Mouse (Mus musculus) limb, embryonic 12.5 days (tissue): ENCODE results near the gene Agl. TPM values are rescaled to one million over a fixed set of nuclear protein-coding genes. Genes with fewer than 3 reads are reported as not detected.
"Not testable (repeated sequence)": the region's sequence is repeated elsewhere in the genome, so short reads cannot be mapped to it uniquely, and the experiment has no call there.

Source experiments
- ATAC-seq: fragments of 200-750 bp; cut with Nextera tagmentation; 2 replicates; pipeline ENCODE4 v1.8.0; 2017; ENCODE audit warnings: low read depth, moderate TSS enrichment; ENCODE audit not compliant: insufficient number of reproducible peaks, insufficient read depth, low FRiP score, low TSS enrichment
- H3K27ac ChIP-seq: fragments of 300-500 bp; sonication (generic); 2 replicates; pipeline ENCODE4 v1.5.1; 2016; ENCODE audit warnings: mild to moderate bottlenecking, moderate library complexity
- H3K27me3 ChIP-seq: fragments of 300-500 bp; sonication (generic); 2 replicates; pipeline ENCODE4 v1.6.1; 2016; ENCODE audit warnings: mild to moderate bottlenecking, moderate library complexity
- H3K36me3 ChIP-seq: fragments of 300-500 bp; sonication (generic); 2 replicates; pipeline ENCODE4 v1.6.1; 2016; ENCODE audit warnings: mild to moderate bottlenecking, moderate library complexity
- H3K4me1 ChIP-seq: fragments of 300-500 bp; sonication (generic); replicated peaks from 2 replicates; pipeline ENCODE4 v1.6.1; 2016
- H3K4me2 ChIP-seq: fragments of 300-500 bp; sonication (generic); 2 replicates; pipeline ENCODE4 v1.6.1; 2016; ENCODE audit warnings: mild to moderate bottlenecking, moderate library complexity
- H3K4me3 ChIP-seq: fragments of 300-500 bp; sonication (generic); replicated peaks from 2 replicates; pipeline ENCODE4 v1.5.1; 2016; ENCODE audit warnings: mild to moderate bottlenecking
- H3K9ac ChIP-seq: fragments of 300-500 bp; sonication (generic); replicated peaks from 2 replicates; pipeline ENCODE4 v1.6.1; 2016; ENCODE audit warnings: mild to moderate bottlenecking, moderate library complexity
- H3K9me3 ChIP-seq: fragments of 300-500 bp; sonication (generic); 2 replicates; pipeline ENCODE4 v1.6.1; 2016; ENCODE audit warnings: mild to moderate bottlenecking, moderate library complexity
- WGBS: fragments of 180-500 bp; shearing (Covaris S2); methylation state at CpG from one replicate; pipeline ENCODE4 v1.1.7; 2016; 5-methylcytosine and 5-hydroxymethylcytosine counted together
- polyA plus RNA-seq: library from polyadenylated mRNA; unstranded; fragments of >200 nt; fragmentation: Nextera tagmentation; extraction: Ambion mirVana; gene quantifications from 2 replicates; pipeline ENCODE4 v1.2.1, GENCODE M21; 2016

Gene Agl
- polyA plus RNA-seq, 1 experiment from 2014 or later = 16.4 TPM

- H3K9me3 ChIP-seq = not testable (repeated sequence)
Measured at GRCm38 (mm10) chr3:116747648-116748047, 60.3 kb downstream of the Agl start.

GRCm38 (mm10) chr3:116740963-116741362, 67.0 kb downstream of the Agl start:
- WGBS = 75% methylated on average over 9 of the region's 9 CpGs
- Histone ChIP-seq H3K4me1 (no peaks in the 10 kb centered on the region), H3K36me3 (peaks cover 11% of the 10 kb centered on the region), H3K27ac (no peak overlapping the region), H3K27me3 (no peaks in the 10 kb centered on the region), H3K4me3 (no peak overlapping the region), H3K9me3 (no peaks in the 10 kb centered on the region), H3K9ac (no peak overlapping the region), H3K4me2 (no peak overlapping the region)
- ATAC-seq = no peak

More at GRCm38 (mm10) chr3:116747648-116748047, 60.3 kb downstream of the Agl start:
- not testable (repeated sequence) for H3K27me3 ChIP-seq, H3K4me1 ChIP-seq, ATAC-seq, H3K4me2 ChIP-seq, H3K9ac ChIP-seq, H3K27ac ChIP-seq, H3K4me3 ChIP-seq
- H3K36me3 ChIP-seq = peaks cover 29% of the 10 kb centered on the region
- WGBS = 87% methylated on average over 7 of the region's 7 CpGs

GRCm38 (mm10) chr3:116740106-116740505, 67.9 kb downstream of the Agl start:
- Histone ChIP-seq H3K9me3 (no peaks in the 10 kb centered on the region), H3K4me2 (no peak overlapping the region), H3K27ac (no peak overlapping the region), H3K4me1 (no peaks in the 10 kb centered on the region), H3K9ac (no peak overlapping the region), H3K4me3 (no peak overlapping the region), H3K36me3 (peaks cover 11% of the 10 kb centered on the region), H3K27me3 (no peaks in the 10 kb centered on the region)
- no peak for ATAC-seq
- 76% methylated on average over 5 of the region's 5 CpGs for WGBS

- Histone ChIP-seq H3K4me1 (no peaks in the 10 kb centered on the region), H3K27me3 (no peaks in the 10 kb centered on the region), H3K27ac (no peak overlapping the region), H3K4me2 (no peak overlapping the region), H3K4me3 (no peak overlapping the region), H3K36me3 (no peaks in the 10 kb centered on the region), H3K9me3 (no peaks in the 10 kb centered on the region), H3K9ac (no peak overlapping the region)
- ATAC-seq = no peak
- WGBS = 76% methylated on average over 8 of the region's 8 CpGs
Measured at GRCm38 (mm10) chr3:116737326-116737731, 70.6 kb downstream of the Agl start.

GRCm38 (mm10) chr3:116729483-116730174, 78.3 kb downstream of the Agl start:
- H3K36me3 ChIP-seq = no peaks in the 10 kb centered on the region
- no peak for ATAC-seq
- no peak overlapping the region for H3K27ac ChIP-seq
- H3K9me3 ChIP-seq = no peaks in the 10 kb centered on the region
- H3K9ac ChIP-seq = no peak overlapping the region
- H3K4me1 ChIP-seq = no peaks in the 10 kb centered on the region
- H3K4me2 ChIP-seq = no peak overlapping the region
- WGBS = 82% methylated on average over 2 of the region's 2 CpGs
- H3K27me3 ChIP-seq = no peaks in the 10 kb centered on the region
- H3K4me3 ChIP-seq = no peak overlapping the region

GRCm38 (mm10) chr3:116726807-116727206, 81.2 kb downstream of the Agl start:
- 68% methylated on average over 9 of the region's 9 CpGs for WGBS
- Histone ChIP-seq H3K9ac (no peak overlapping the region), H3K27ac (no peak overlapping the region), H3K4me1 (no peaks in the 10 kb centered on the region), H3K4me3 (no peak overlapping the region), H3K36me3 (no peaks in the 10 kb centered on the region), H3K27me3 (no peaks in the 10 kb centered on the region), H3K4me2 (no peak overlapping the region), H3K9me3 (no peaks in the 10 kb centered on the region)
- ATAC-seq = no peak

- Histone ChIP-seq H3K9me3 (no peaks in the 10 kb centered on the region), H3K4me2 (no peak overlapping the region), H3K4me1 (no peaks in the 10 kb centered on the region), H3K4me3 (no peak overlapping the region), H3K36me3 (no peaks in the 10 kb centered on the region), H3K27ac (no peak overlapping the region), H3K9ac (no peak overlapping the region), H3K27me3 (no peaks in the 10 kb centered on the region)
- ATAC-seq = no peak
- WGBS = 67% methylated on average over 10 of the region's 10 CpGs
Measured at GRCm38 (mm10) chr3:116723496-116724481, 84.2 kb downstream of the Agl start.

GRCm38 (mm10) chr3:116722980-116723379, 85.0 kb downstream of the Agl start:
- H3K36me3 ChIP-seq = no peaks in the 10 kb centered on the region
- H3K27ac ChIP-seq = no peak overlapping the region
- no peak overlapping the region for H3K4me2 ChIP-seq
- H3K4me1 ChIP-seq = no peaks in the 10 kb centered on the region
- no peak overlapping the region for H3K4me3 ChIP-seq
- H3K9ac ChIP-seq = no peak overlapping the region
- 79% methylated on average over 4 of the region's 4 CpGs for WGBS
- H3K9me3 ChIP-seq = no peaks in the 10 kb centered on the region
- no peak for ATAC-seq
- no peaks in the 10 kb centered on the region for H3K27me3 ChIP-seq

GRCm38 (mm10) chr3:116718951-116719350, 89.0 kb downstream of the Agl start:
- 52% methylated on average over 3 of the region's 3 CpGs for WGBS
- Histone ChIP-seq H3K4me2 (no peak overlapping the region), H3K9ac (no peak overlapping the region), H3K9me3 (no peaks in the 10 kb centered on the region), H3K27ac (no peak overlapping the region), H3K4me3 (no peak overlapping the region), H3K36me3 (no peaks in the 10 kb centered on the region), H3K27me3 (no peaks in the 10 kb centered on the region; the same call in 1 of the 2 replicates), H3K4me1 (no peaks in the 10 kb centered on the region)
- no peak for ATAC-seq

GRCm38 (mm10) chr3:116713031-116713430, 94.9 kb downstream of the Agl start:
- Histone ChIP-seq H3K4me2 (peak overlapping the region; percentile 68), H3K4me3 (peak overlapping the region; percentile 95), H3K27ac (no peak overlapping the region), H3K9me3 (no peaks in the 10 kb centered on the region), H3K36me3 (no peaks in the 10 kb centered on the region), H3K4me1 (peaks cover 12% of the 10 kb centered on the region), H3K27me3 (peaks cover 7% of the 10 kb centered on the region; the same call in 1 of the 2 replicates), H3K9ac (no peak overlapping the region)
- WGBS = 25% methylated on average over 5 of the region's 5 CpGs
- ATAC-seq = no peak

GRCm38 (mm10) chr3:116712436-116712881, 95.5 kb downstream of the Agl start, which contains the start of gene Slc35a3:
TSS of gene Slc35a3 (minus strand) at chr3:116712831.
- no peaks in the 10 kb centered on the region for H3K36me3 ChIP-seq
- peak within 1 kb of the TSS; percentile 95 for H3K4me3 ChIP-seq
- WGBS = 3% methylated on average over 8 of the region's 8 CpGs
- peaks cover 7% of the 10 kb centered on the region; the same call in 1 of the 2 replicates for H3K27me3 ChIP-seq
- H3K9ac ChIP-seq = peak within 1 kb of the TSS; percentile 95
- H3K27ac ChIP-seq = peak within 1 kb of the TSS; percentile 93
- H3K9me3 ChIP-seq = no peaks in the 10 kb centered on the region
- peaks cover 12% of the 10 kb centered on the region for H3K4me1 ChIP-seq
- H3K4me2 ChIP-seq = peak within 1 kb of the TSS; percentile 68
- ATAC-seq = peak; percentile 28; the same call in 1 of the 2 replicates
